Mouse (Mus musculus): ENCODE results near the gene Smarca1. TPM values are rescaled to one million over a fixed set of nuclear protein-coding genes. Genes with fewer than 3 reads are reported as not detected.

Smarca1 gene
- 25.6 and 27.7 TPM in 2 replicates for polyA plus RNA-seq (2014; fragmentation: Nextera tagmentation; extraction: Ambion mirVana)

DNA sequence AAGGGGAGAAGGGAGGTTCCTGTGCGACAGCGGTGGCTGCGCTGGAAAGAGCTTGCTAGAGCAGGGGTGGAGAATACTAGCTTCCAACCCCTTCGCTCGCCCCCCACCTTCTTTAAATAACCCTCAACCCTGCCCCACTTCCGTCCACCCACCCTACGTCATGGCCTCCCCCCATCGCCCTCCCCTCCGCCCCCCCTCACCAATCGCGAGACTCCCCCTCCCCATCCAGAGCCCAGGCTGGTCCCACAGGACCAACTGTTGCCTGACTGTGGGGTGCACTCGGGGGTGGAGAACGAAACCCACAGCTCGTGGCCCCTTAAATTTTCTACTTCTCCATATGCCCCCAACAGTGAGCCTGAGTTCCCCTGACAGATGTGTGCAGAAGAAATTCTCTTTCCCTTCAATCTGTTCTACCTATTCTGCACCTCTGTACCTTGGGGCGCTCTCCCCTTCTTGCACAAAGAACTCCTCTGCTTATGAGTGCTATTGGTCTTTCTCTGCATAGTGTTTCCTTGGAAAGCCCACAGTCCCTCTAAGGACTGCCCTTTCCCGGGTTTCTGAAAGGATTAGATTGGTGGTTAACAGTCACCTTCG is at the start of gene Smarca1:
Gene Smarca1, minus strand, starts transcription at position 544 of the 594 bp plus-strand sequence.
- H3K4me2 ChIP-seq (ENCODE audit: low read length): peak within 1 kb of the TSS; percentile 66
- H3K36me3 ChIP-seq (ENCODE audit: control insufficient read depth, insufficient read depth, low read length): no peaks in the 10 kb centered on the region
- H3K27ac ChIP-seq (replicated peaks in 1 of 2; ENCODE audit: control insufficient read depth in 1 of 2, insufficient read depth in 1 of 2, low read depth in 2 of 2, low read length in 2 of 2): peak within 1 kb of the TSS; percentile 64 to 85
- H3K4me3 ChIP-seq (ENCODE audit: control insufficient read depth in 1 of 2, insufficient read depth in 1 of 2, low read depth in 1 of 2, low read length in 2 of 2): peak within 1 kb of the TSS; percentile 57 to 69
- 20% methylated on average over 14 of the region's 17 CpGs for WGBS
- no peaks in the 10 kb centered on the region for H3K27me3 ChIP-seq (ENCODE audit: control insufficient read depth, insufficient read depth, low read length)
- ATAC-seq (ENCODE audit: insufficient number of reproducible peaks, insufficient read depth, low FRiP score, low read depth): peak; percentile 39
- no peaks in the 10 kb centered on the region for H3K9me3 ChIP-seq (ENCODE audit: control insufficient read depth, low read length)
- no peaks in the 10 kb centered on the region for H3K4me1 ChIP-seq (ENCODE audit: control insufficient read depth in 2 of 2, insufficient read depth in 2 of 2, low read length in 2 of 2)
- H3K9ac ChIP-seq (ENCODE audit: low read length): peak within 1 kb of the TSS; percentile 72

- H3K9me3 ChIP-seq (ENCODE audit: control insufficient read depth, low read length): no peaks in the 10 kb centered on the region
- peak overlapping the region in 1 of 2 experiments; percentile 30; a peak in 1 of 4 replicates for H3K27ac ChIP-seq (replicated peaks in 1 of 2; ENCODE audit: control insufficient read depth in 1 of 2, insufficient read depth in 1 of 2, low read depth in 2 of 2, low read length in 2 of 2)
- no peak overlapping the region for H3K9ac ChIP-seq (ENCODE audit: low read length)
- 17% methylated on average over 2 of the region's 2 CpGs for WGBS
- H3K4me3 ChIP-seq (ENCODE audit: control insufficient read depth in 1 of 2, insufficient read depth in 1 of 2, low read depth in 1 of 2, low read length in 2 of 2): no peak overlapping the region
- no peak for ATAC-seq (ENCODE audit: insufficient number of reproducible peaks, insufficient read depth, low FRiP score, low read depth)
- H3K4me2 ChIP-seq (ENCODE audit: low read length): no peak overlapping the region
- no peaks in the 10 kb centered on the region for H3K27me3 ChIP-seq (ENCODE audit: control insufficient read depth, insufficient read depth, low read length)
- H3K36me3 ChIP-seq (ENCODE audit: control insufficient read depth, insufficient read depth, low read length): peaks cover 24% of the 10 kb centered on the region; the same call in 1 of the 2 replicates
- H3K4me1 ChIP-seq (ENCODE audit: control insufficient read depth in 2 of 2, insufficient read depth in 2 of 2, low read length in 2 of 2): no peaks in the 10 kb centered on the region
Measured at GRCm38 (mm10) chrX:47937740-47938139, 45.0 kb upstream of the Smarca1 start.

DNA sequence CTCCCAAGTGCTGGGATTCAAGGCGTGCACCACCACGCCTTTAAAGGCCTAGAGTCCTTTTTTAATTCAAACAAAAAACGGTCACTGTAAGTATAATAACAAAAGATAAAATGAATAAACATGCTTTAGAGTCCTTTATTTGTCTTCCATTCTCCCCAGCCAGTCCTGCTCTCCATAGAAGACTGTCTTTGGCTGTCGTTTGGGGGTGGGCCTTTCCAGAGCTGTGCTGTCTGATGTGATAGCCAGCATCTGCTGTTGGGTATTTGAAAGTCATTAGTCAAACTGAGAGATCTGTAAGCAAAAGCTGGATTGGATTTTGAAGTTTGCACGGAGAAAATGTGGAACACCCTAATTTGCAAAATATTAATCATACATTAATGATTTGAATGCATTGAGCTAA is 44.1 kb upstream of the Smarca1 start:
- no peaks in the 10 kb centered on the region for H3K27me3 ChIP-seq (ENCODE audit: control insufficient read depth, insufficient read depth, low read length)
- H3K4me1 ChIP-seq (ENCODE audit: control insufficient read depth in 2 of 2, insufficient read depth in 2 of 2, low read length in 2 of 2): no peaks in the 10 kb centered on the region
- no peak for ATAC-seq (ENCODE audit: insufficient number of reproducible peaks, insufficient read depth, low FRiP score, low read depth)
- H3K4me3 ChIP-seq (ENCODE audit: control insufficient read depth in 1 of 2, insufficient read depth in 1 of 2, low read depth in 1 of 2, low read length in 2 of 2): no peak overlapping the region
- H3K27ac ChIP-seq (replicated peaks in 1 of 2; ENCODE audit: control insufficient read depth in 1 of 2, insufficient read depth in 1 of 2, low read depth in 2 of 2, low read length in 2 of 2): no peak overlapping the region
- no peak overlapping the region for H3K4me2 ChIP-seq (ENCODE audit: low read length)
- no peaks in the 10 kb centered on the region for H3K9me3 ChIP-seq (ENCODE audit: control insufficient read depth, low read length)
- WGBS: 62% methylated on average over 5 of the region's 5 CpGs
- peaks cover 30% of the 10 kb centered on the region for H3K36me3 ChIP-seq (ENCODE audit: control insufficient read depth, insufficient read depth, low read length)
- no peak overlapping the region for H3K9ac ChIP-seq (ENCODE audit: low read length)

DNA sequence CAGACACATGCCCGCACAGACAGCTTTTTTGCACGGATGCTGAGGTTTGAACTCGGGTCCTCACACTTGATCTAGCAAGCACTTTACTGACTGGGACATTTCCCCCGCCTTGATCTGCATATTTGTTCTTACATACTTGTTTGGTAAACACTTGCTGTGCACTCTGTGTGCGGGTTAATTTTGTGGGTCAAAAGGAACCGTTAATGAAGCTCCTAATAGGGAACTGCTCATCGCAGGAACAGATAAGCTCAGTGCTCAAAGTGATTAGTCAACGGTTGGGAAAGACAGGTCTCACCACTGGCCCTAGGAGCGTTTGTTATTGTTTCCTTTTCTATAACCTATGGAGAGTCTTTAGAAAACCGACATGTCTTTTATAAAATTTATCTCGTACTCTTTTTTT is 41.6 kb upstream of the Smarca1 start:
- Histone ChIP-seq H3K4me1 (ENCODE audit: control insufficient read depth in 2 of 2, insufficient read depth in 2 of 2, low read length in 2 of 2) (no peaks in the 10 kb centered on the region), H3K9ac (ENCODE audit: low read length) (no peak overlapping the region), H3K36me3 (ENCODE audit: control insufficient read depth, insufficient read depth, low read length) (peaks cover 39% of the 10 kb centered on the region), H3K27me3 (ENCODE audit: control insufficient read depth, insufficient read depth, low read length) (no peaks in the 10 kb centered on the region), H3K4me3 (ENCODE audit: control insufficient read depth in 1 of 2, insufficient read depth in 1 of 2, low read depth in 1 of 2, low read length in 2 of 2) (no peak overlapping the region), H3K9me3 (ENCODE audit: control insufficient read depth, low read length) (no peaks in the 10 kb centered on the region), H3K27ac (replicated peaks in 1 of 2; ENCODE audit: control insufficient read depth in 1 of 2, insufficient read depth in 1 of 2, low read depth in 2 of 2, low read length in 2 of 2) (no peak overlapping the region), H3K4me2 (ENCODE audit: low read length) (no peak overlapping the region)
- ATAC-seq (ENCODE audit: insufficient number of reproducible peaks, insufficient read depth, low FRiP score, low read depth): no peak
- WGBS: 80% methylated on average over 11 of the region's 11 CpGs

DNA sequence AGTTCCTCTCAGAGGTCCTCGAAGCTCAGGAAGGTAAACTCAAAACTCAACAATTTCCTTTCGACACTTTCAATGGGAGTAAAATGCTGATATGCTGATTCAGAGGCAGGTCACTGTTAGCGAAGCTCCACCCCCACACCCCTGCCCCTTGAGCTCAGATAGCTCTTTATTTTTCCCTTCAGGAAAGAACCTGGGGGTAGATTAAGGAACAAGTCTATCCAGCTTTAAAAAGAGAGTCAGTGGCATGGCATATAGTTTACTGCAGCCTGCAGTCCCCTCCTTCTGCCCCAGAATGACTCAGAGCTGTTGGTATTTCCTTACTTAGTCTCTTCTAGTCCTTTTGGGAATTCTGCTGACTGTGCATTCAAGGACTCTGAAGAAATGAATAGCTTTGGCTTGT is 37.7 kb upstream of the Smarca1 start:
- Histone ChIP-seq H3K4me1 (ENCODE audit: control insufficient read depth in 2 of 2, insufficient read depth in 2 of 2, low read length in 2 of 2) (no peaks in the 10 kb centered on the region), H3K9ac (ENCODE audit: low read length) (no peak overlapping the region), H3K9me3 (ENCODE audit: control insufficient read depth, low read length) (no peaks in the 10 kb centered on the region), H3K27ac (replicated peaks in 1 of 2; ENCODE audit: control insufficient read depth in 1 of 2, insufficient read depth in 1 of 2, low read depth in 2 of 2, low read length in 2 of 2) (no peak overlapping the region), H3K4me2 (ENCODE audit: low read length) (no peak overlapping the region), H3K27me3 (ENCODE audit: control insufficient read depth, insufficient read depth, low read length) (no peaks in the 10 kb centered on the region), H3K4me3 (ENCODE audit: control insufficient read depth in 1 of 2, insufficient read depth in 1 of 2, low read depth in 1 of 2, low read length in 2 of 2) (no peak overlapping the region), H3K36me3 (ENCODE audit: control insufficient read depth, insufficient read depth, low read length) (peaks cover 30% of the 10 kb centered on the region)
- WGBS: 49% methylated on average over 3 of the region's 3 CpGs
- ATAC-seq (ENCODE audit: insufficient number of reproducible peaks, insufficient read depth, low FRiP score, low read depth): no peak

DNA sequence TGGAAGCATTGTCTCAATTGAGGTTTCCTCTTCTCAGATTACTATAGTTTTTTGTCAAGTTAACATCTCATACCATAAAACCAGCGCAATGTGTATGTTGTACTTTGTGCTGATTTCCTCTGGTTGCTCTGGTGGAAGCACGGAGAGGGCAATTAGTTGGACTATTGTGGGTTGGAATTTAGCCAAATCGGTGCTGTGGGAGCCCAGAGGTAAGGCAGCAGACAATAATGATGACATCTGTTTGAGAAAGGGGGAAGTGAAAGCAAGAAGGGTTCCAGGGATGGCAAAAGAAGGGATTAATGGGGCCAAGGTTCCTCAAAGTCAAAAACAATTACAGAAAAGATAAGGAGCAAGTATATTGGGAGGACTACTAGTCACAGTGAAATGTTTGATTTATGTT is 35.2 kb upstream of the Smarca1 start:
- 77% methylated on average over 3 of the region's 3 CpGs for WGBS
- Histone ChIP-seq H3K4me1 (ENCODE audit: control insufficient read depth in 2 of 2, insufficient read depth in 2 of 2, low read length in 2 of 2) (no peaks in the 10 kb centered on the region), H3K36me3 (ENCODE audit: control insufficient read depth, insufficient read depth, low read length) (peaks cover 16% of the 10 kb centered on the region), H3K9me3 (ENCODE audit: control insufficient read depth, low read length) (no peaks in the 10 kb centered on the region), H3K27me3 (ENCODE audit: control insufficient read depth, insufficient read depth, low read length) (no peaks in the 10 kb centered on the region), H3K4me3 (ENCODE audit: control insufficient read depth in 1 of 2, insufficient read depth in 1 of 2, low read depth in 1 of 2, low read length in 2 of 2) (no peak overlapping the region), H3K4me2 (ENCODE audit: low read length) (no peak overlapping the region), H3K27ac (replicated peaks in 1 of 2; ENCODE audit: control insufficient read depth in 1 of 2, insufficient read depth in 1 of 2, low read depth in 2 of 2, low read length in 2 of 2) (no peak overlapping the region), H3K9ac (ENCODE audit: low read length) (no peak overlapping the region)
- ATAC-seq (ENCODE audit: insufficient number of reproducible peaks, insufficient read depth, low FRiP score, low read depth): no peak

DNA sequence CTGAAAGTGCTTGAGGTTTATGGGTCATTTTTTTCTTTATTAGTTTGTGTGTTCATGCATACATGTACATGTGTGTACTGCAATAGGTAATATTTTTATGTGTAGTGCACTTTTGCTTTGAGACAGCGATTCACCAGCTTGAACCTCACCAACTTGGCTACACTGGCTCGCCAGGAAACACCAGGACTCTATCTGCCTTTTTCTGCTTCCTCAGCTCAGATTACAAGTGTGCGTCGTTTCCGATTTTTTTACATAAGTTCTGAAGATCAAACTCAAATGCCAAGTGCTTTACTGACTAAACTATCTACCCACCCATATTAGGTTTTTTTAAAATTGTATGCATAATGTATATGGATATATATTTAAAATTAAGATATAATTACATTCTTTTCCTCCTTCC is 27.8 kb upstream of the Smarca1 start:
- Histone ChIP-seq H3K36me3 (ENCODE audit: control insufficient read depth, insufficient read depth, low read length) (peaks cover 9% of the 10 kb centered on the region; the same call in 1 of the 2 replicates), H3K4me1 (ENCODE audit: control insufficient read depth in 2 of 2, insufficient read depth in 2 of 2, low read length in 2 of 2) (no peaks in the 10 kb centered on the region), H3K4me3 (ENCODE audit: control insufficient read depth in 1 of 2, insufficient read depth in 1 of 2, low read depth in 1 of 2, low read length in 2 of 2) (no peak overlapping the region), H3K27me3 (ENCODE audit: control insufficient read depth, insufficient read depth, low read length) (no peaks in the 10 kb centered on the region), H3K4me2 (ENCODE audit: low read length) (no peak overlapping the region), H3K9ac (ENCODE audit: low read length) (no peak overlapping the region), H3K27ac (replicated peaks in 1 of 2; ENCODE audit: control insufficient read depth in 1 of 2, insufficient read depth in 1 of 2, low read depth in 2 of 2, low read length in 2 of 2) (no peak overlapping the region), H3K9me3 (ENCODE audit: control insufficient read depth, low read length) (no peaks in the 10 kb centered on the region)
- ATAC-seq (ENCODE audit: insufficient number of reproducible peaks, insufficient read depth, low FRiP score, low read depth): no peak
- WGBS: 64% methylated on average over 5 of the region's 5 CpGs

DNA sequence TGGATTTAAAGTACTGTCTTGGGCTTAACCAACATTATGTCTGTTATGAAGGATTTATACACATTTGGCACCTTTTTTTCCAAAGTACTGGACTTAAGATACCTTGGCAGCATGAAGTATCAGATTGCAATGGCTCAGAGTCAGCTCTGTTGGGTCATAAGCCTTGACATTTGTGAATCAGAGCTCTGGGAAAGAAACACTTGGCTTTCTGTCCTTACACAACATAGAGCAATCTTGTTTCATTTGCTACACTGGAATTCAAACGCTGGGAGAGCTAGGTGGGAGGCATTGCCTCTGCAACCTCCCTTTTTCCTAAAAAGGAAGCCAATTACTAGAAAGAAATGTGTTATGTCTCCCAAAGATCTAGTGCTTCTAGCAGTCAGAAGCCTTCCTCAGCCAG is 24.1 kb upstream of the Smarca1 start:
- H3K27me3 ChIP-seq (ENCODE audit: control insufficient read depth, insufficient read depth, low read length): no peaks in the 10 kb centered on the region
- H3K36me3 ChIP-seq (ENCODE audit: control insufficient read depth, insufficient read depth, low read length): peaks cover 9% of the 10 kb centered on the region; the same call in 1 of the 2 replicates
- 50% methylated on average over 1 of the region's 1 CpGs for WGBS
- H3K4me2 ChIP-seq (ENCODE audit: low read length): no peak overlapping the region
- no peak overlapping the region for H3K27ac ChIP-seq (replicated peaks in 1 of 2; ENCODE audit: control insufficient read depth in 1 of 2, insufficient read depth in 1 of 2, low read depth in 2 of 2, low read length in 2 of 2)
- H3K4me3 ChIP-seq (ENCODE audit: control insufficient read depth in 1 of 2, insufficient read depth in 1 of 2, low read depth in 1 of 2, low read length in 2 of 2): no peak overlapping the region
- no peak for ATAC-seq (ENCODE audit: insufficient number of reproducible peaks, insufficient read depth, low FRiP score, low read depth)
- no peaks in the 10 kb centered on the region for H3K9me3 ChIP-seq (ENCODE audit: control insufficient read depth, low read length)
- H3K9ac ChIP-seq (ENCODE audit: low read length): no peak overlapping the region
- 0 out of 4 replicates have a peak, but pooled peaks cover 0 to 4% of the 10 kb centered on the region in 2 experiments for H3K4me1 ChIP-seq (ENCODE audit: control insufficient read depth in 2 of 2, insufficient read depth in 2 of 2, low read length in 2 of 2)
